12 mouse cellular contexts compared by ENCODE assay signal in genomic region chr8:108148599-108149249, GRCm38 (mm10).
"Had no signal": no experiment of that assay in that cellular context is flagged by ENCODE, and none has a peak within 500 bp of the region (broad histone marks: within the 10 kb centered on the region; RNA-seq: fewer than 3 reads in every experiment).

No protein-coding gene starts in this region.

- H3K4me3 ChIP-seq: left cerebral cortex, adult 2 months; limb, embryonic 15.5 days; midbrain, embryonic 12.5 days; neural tube, embryonic 13.5 days had no signal

- H3K9me3 ChIP-seq: limb, embryonic 15.5 days; midbrain, embryonic 12.5 days; neural tube, embryonic 13.5 days had no signal

- H3K4me2 ChIP-seq: limb, embryonic 15.5 days; midbrain, embryonic 12.5 days; neural tube, embryonic 13.5 days had no signal

- H3K27ac ChIP-seq: left cerebral cortex, adult 2 months; limb, embryonic 15.5 days; liver, embryonic 14.5 days; midbrain, embryonic 12.5 days; neural tube, embryonic 13.5 days had no signal

- H3K9ac ChIP-seq: limb, embryonic 15.5 days; liver, embryonic 14.5 days; midbrain, embryonic 12.5 days; neural tube, embryonic 13.5 days had no signal

- DNase-seq: kidney, postnatal 14 days; lung, adult 18-20 months; retina, postnatal 1 day; right cerebral cortex, postnatal 4 days; spleen, adult 18-20 months; thymus, postnatal 4 days had no signal

- H3K36me3 ChIP-seq: limb, embryonic 15.5 days; midbrain, embryonic 12.5 days; neural tube, embryonic 13.5 days had no signal

- H3K4me1 ChIP-seq: limb, embryonic 15.5 days; midbrain, embryonic 12.5 days; neural tube, embryonic 13.5 days had no signal

- H3K27me3 ChIP-seq: limb, embryonic 15.5 days; midbrain, embryonic 12.5 days; neural tube, embryonic 13.5 days had no signal

- ATAC-seq: midbrain, embryonic 16.5 days had no signal
